Mouse (Mus musculus) embryonic facial prominence, embryonic 14.5 days (tissue): ENCODE measurements around the gene Hspd1. TPM values are rescaled to one million over a fixed set of nuclear protein-coding genes. Genes with fewer than 3 reads are reported as not detected.

Experiments
- ATAC-seq: fragments of 200-750 bp; cut with Nextera tagmentation; 2 replicates; pipeline ENCODE4 v1.8.0; 2017; ENCODE audit warnings: low read depth, moderate number of reproducible peaks, moderate TSS enrichment
- DNase-seq: peaks from one replicate; pipeline ENCODE4 v3.0.0-alpha.2; 2015; ENCODE audit warnings: low spot score
- H3K27ac ChIP-seq: fragments of 300-500 bp; sonication (generic); replicated peaks from 2 replicates; pipeline ENCODE4 v1.5.1; 2014; ENCODE audit warnings: low read depth, mild to moderate bottlenecking, low read length, moderate library complexity
- H3K27me3 ChIP-seq: fragments of 300-500 bp; sonication (generic); replicated peaks from 2 replicates; pipeline ENCODE4 v1.6.1; 2014; ENCODE audit warnings: low read length; ENCODE audit not compliant: control insufficient read depth, insufficient read depth
- H3K36me3 ChIP-seq: fragments of 300-500 bp; sonication (generic); 2 replicates; pipeline ENCODE4 v1.6.1; 2014; ENCODE audit warnings: low read length, mixed read lengths; ENCODE audit not compliant: control insufficient read depth, insufficient read depth
- H3K4me1 ChIP-seq: fragments of 300-500 bp; sonication (generic); 2 replicates; pipeline ENCODE4 v1.6.1; 2014; ENCODE audit warnings: antibody characterized with exemption, low read length; ENCODE audit not compliant: control insufficient read depth, insufficient read depth
- H3K4me2 ChIP-seq: fragments of 300-500 bp; sonication (generic); 2 replicates; pipeline ENCODE4 v1.6.1; 2014; ENCODE audit warnings: low read depth, mild to moderate bottlenecking, low read length, moderate library complexity, mixed read lengths
- H3K4me3 ChIP-seq: fragments of 300-500 bp; sonication (generic); 2 replicates; pipeline ENCODE4 v1.5.1; 2014; ENCODE audit warnings: low read depth, mild to moderate bottlenecking, low read length
- H3K9ac ChIP-seq: fragments of 300-500 bp; sonication (generic); 2 replicates; pipeline ENCODE4 v1.6.1; 2014; ENCODE audit warnings: low read depth, mild to moderate bottlenecking, low read length, moderate library complexity, mixed read lengths
- H3K9me3 ChIP-seq: fragments of 300-500 bp; sonication (generic); 2 replicates; pipeline ENCODE4 v1.6.1; 2016; ENCODE audit warnings: low read length; ENCODE audit not compliant: control insufficient read depth
- WGBS: fragments of 180-500 bp; shearing (Covaris S2); extraction: QIAGEN DNeasy Blood & Tissue Kit; methylation state at CpG from one replicate; pipeline ENCODE4 v1.1.7; 2014; 5-methylcytosine and 5-hydroxymethylcytosine counted together
- polyA plus RNA-seq: library from polyadenylated mRNA; unstranded; fragments of >200 nt; fragmentation: Nextera tagmentation; extraction: Ambion mirVana; gene quantifications from 2 replicates; pipeline ENCODE4 v1.2.1, GENCODE M21; 2014

Hspd1 gene
- polyA plus RNA-seq, 1 experiment from 2014 or later, result 311 TPM

DNA sequence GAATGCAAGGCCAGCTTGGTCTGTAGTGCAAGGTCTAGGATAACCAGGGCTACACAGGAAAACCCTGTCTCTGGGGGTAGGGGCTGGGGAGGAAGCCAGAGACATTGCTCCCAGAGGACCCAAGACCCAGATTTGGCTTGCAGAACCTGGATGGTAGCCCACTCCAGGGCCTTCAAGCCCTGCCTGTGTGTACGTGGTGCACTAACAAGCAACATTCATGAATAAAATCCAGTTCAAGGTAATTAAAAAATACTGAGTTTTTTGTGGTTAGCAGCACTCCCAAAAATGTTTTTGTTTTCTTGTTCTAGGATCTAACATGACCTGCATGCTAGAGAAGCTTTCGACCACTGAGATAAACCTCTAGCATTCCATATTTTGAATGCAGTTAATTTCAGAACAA is 4.0 kb upstream of the Hspd1 start:
- DNase-seq (no peak), ATAC-seq (no peak)
- Histone ChIP-seq H3K27me3 (no peaks in the 10 kb centered on the region), H3K9ac (no peak overlapping the region), H3K4me1 (peaks cover 8% of the 10 kb centered on the region), H3K4me3 (no peak overlapping the region), H3K4me2 (no peak overlapping the region), H3K27ac (no peak overlapping the region), H3K36me3 (peaks cover 26% of the 10 kb centered on the region), H3K9me3 (no peaks in the 10 kb centered on the region)
- 80% methylated on average over 2 of the region's 2 CpGs for WGBS

DNA sequence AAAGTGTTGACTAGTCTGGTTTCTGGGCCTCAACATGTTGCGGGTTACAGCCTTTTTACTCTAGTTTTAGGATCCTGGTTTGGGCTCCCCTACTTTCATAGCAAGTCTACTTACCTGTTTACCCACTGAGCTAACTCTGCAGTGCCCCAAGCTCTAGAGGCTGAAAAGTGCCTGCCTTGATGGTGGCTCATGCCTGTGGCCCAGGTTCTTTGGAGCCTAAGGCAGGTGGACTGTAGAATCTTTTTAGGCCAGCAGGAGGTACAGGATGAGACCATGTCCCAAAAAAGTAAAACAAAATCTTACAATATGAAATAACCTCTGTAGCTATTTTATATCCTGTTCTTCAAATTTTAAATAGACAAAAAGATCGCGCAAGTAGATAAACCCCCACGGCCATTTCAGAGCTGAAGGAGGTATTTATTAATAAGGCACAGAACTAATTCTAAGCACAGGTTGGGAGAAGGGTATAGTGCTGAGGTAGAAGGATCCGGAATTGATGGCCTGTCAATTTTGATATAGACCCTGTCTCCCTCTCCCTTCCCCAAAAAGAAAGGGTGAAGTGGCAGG is 1.5 kb upstream of the Hspd1 start:
- no peaks in the 10 kb centered on the region for H3K27me3 ChIP-seq
- ATAC-seq, result no peak
- DNase-seq, result no peak
- peaks cover 37% of the 10 kb centered on the region for H3K36me3 ChIP-seq
- no peaks in the 10 kb centered on the region for H3K9me3 ChIP-seq
- H3K27ac ChIP-seq, result no peak overlapping the region
- peak overlapping the region; percentile 92 for H3K4me2 ChIP-seq
- H3K4me1 ChIP-seq, result peaks cover 18% of the 10 kb centered on the region
- 88% methylated on average over 5 of the region's 5 CpGs for WGBS
- peak overlapping the region; percentile 84; the same call in 1 of the 2 replicates for H3K9ac ChIP-seq
- H3K4me3 ChIP-seq, result peak overlapping the region; percentile 98

DNA sequence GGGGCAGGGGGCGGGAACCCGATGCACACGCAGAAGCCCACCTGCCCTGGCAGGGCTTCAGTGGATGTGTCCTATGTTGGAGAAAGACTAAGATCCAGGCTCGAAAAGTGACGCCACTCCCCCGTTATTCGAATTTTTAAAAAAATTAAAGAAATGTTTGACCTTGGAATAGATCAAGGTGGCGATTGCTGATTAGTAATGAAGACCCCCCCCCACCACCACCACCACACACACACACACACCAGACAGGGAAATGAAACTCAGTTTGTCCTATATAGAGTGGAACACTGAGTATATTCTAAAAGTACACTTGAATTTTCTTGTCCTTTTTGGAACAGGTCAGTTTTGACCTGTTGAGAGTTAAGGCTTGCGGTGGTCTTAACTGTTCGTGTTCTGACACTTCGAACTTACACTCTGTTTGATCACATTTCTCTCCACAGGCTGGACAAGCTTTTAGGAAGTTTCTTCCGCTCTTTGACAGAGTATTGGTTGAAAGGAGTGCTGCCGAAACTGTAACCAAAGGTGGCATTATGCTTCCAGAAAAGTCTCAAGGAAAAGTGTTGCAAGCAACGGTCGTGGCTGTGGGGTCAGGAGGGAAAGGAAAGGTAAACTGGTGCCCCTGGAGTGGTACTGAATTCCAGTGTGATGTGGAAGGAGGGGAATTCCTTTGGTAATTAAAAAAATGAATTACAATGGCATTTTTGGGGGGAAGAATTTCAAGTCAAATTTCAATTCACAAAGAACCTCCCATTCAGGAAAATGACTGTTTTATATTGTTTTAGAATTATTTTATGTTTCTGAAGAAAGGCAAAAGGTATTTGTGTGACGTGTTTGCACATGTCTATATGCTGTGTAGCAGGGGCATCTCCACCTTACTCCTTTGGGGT is 811 bp upstream of the Hspd1 start:
- no peak for DNase-seq
- Histone ChIP-seq H3K9me3 (no peaks in the 10 kb centered on the region), H3K9ac (peak overlapping the region; percentile 84), H3K27me3 (no peaks in the 10 kb centered on the region), H3K4me1 (peaks cover 18% of the 10 kb centered on the region), H3K36me3 (peaks cover 44% of the 10 kb centered on the region), H3K4me3 (peak overlapping the region; percentile 98), H3K27ac (peak overlapping the region; percentile 95), H3K4me2 (peak overlapping the region; percentile 92)
- WGBS, result 4% methylated on average over 16 of the region's 16 CpGs
- no peak for ATAC-seq

DNA sequence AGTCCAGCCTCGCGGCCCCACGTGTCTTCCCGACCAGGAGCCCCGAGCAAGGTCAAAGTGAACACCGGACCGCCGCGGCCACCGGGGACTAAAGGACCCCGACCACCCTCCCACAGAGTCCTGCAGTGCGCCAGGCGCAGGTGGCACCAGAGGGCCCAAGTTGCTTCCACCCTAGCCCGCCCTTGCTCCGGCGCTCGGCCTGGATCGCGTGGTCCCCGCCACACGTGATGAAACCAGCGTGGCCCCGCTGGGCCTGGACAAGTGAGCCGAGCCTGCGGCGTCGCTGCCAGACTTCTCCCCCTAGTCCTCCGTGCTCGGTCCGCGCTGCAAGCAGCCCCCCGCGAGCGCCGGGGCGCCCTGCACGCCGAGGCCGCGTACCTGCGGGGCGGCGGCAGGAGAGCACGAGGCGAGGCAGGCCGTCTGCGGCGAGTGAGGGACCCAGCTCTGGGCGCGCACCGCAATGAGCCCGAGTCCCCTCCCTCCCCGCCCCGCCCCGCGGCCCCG is 590 bp downstream of the Hspd1 start:
- H3K4me3 ChIP-seq, result peak overlapping the region; percentile 98
- H3K4me1 ChIP-seq, result peaks cover 18% of the 10 kb centered on the region
- H3K27ac ChIP-seq, result peak overlapping the region; percentile 95
- peak overlapping the region; percentile 92 for H3K4me2 ChIP-seq
- no peaks in the 10 kb centered on the region for H3K27me3 ChIP-seq
- WGBS, result 1% methylated on average over 14 of the region's 57 CpGs
- peak; percentile 34 for DNase-seq
- peaks cover 52% of the 10 kb centered on the region for H3K36me3 ChIP-seq
- peak; percentile 60 for ATAC-seq
- H3K9me3 ChIP-seq, result 0 out of 2 replicates have a peak, but pooled peaks cover 4% of the 10 kb centered on the region
- H3K9ac ChIP-seq, result peak overlapping the region; percentile 94

- H3K4me2 ChIP-seq, result peak overlapping the region; percentile 92
- no peak for DNase-seq
- 0 out of 2 replicates have a peak, but pooled peaks cover 7% of the 10 kb centered on the region for H3K9me3 ChIP-seq
- peak overlapping the region; percentile 98 for H3K4me3 ChIP-seq
- H3K4me1 ChIP-seq, result peaks cover 18% of the 10 kb centered on the region
- peak overlapping the region; percentile 95 for H3K27ac ChIP-seq
- WGBS, result under 1% methylated on average over 12 of the region's 13 CpGs
- peak overlapping the region; percentile 94 for H3K9ac ChIP-seq
- 0 out of 2 replicates have a peak, but pooled peaks have one; percentile 0 for ATAC-seq
- H3K27me3 ChIP-seq, result no peaks in the 10 kb centered on the region
- peaks cover 52% of the 10 kb centered on the region for H3K36me3 ChIP-seq
Measured at GRCm38 (mm10) chr1:55086868-55087400, 1.1 kb downstream of the Hspd1 start.

GRCm38 (mm10) chr1:55085781-55086366 is 2.2 kb downstream of the Hspd1 start:
- no peak for DNase-seq
- H3K36me3 ChIP-seq, result peaks cover 54% of the 10 kb centered on the region
- H3K4me3 ChIP-seq, result peak overlapping the region; percentile 98
- H3K9me3 ChIP-seq, result 0 out of 2 replicates have a peak, but pooled peaks cover 7% of the 10 kb centered on the region
- H3K9ac ChIP-seq, result peak overlapping the region; percentile 94; the same call in 1 of the 2 replicates
- ATAC-seq, result no peak
- H3K27ac ChIP-seq, result no peak overlapping the region
- H3K4me2 ChIP-seq, result peak overlapping the region; percentile 92
- 50% methylated on average over 7 of the region's 7 CpGs for WGBS
- H3K4me1 ChIP-seq, result peaks cover 18% of the 10 kb centered on the region
- no peaks in the 10 kb centered on the region for H3K27me3 ChIP-seq

GRCm38 (mm10) chr1:55082106-55082505 is 5.9 kb downstream of the Hspd1 start:
- DNase-seq (no peak), ATAC-seq (no peak)
- Histone ChIP-seq H3K36me3 (peaks cover 84% of the 10 kb centered on the region), H3K4me1 (peaks cover 10% of the 10 kb centered on the region; the same call in 1 of the 2 replicates), H3K9ac (no peak overlapping the region), H3K4me3 (no peak overlapping the region), H3K27ac (no peak overlapping the region), H3K4me2 (no peak overlapping the region), H3K9me3 (0 out of 2 replicates have a peak, but pooled peaks cover 7% of the 10 kb centered on the region), H3K27me3 (no peaks in the 10 kb centered on the region)
- 82% methylated on average over 1 of the region's 1 CpGs for WGBS

DNA sequence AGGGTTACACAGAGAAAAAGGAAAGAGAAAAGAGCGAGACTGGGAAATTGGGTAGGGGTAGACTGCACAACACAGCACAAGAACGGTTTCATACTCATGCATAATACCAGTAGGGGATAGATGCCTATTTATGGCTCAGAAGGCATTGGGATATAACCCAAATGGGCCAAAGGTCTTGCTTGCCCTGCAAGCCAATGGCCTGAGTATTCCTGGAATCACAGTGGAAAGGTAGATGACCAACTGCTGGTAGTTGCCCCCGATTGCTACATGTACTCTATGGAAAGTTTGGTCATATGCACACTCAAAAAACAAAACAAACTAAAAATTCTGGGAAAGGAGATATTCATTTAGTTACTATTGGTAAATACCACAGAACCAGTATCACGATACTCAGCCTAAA is 8.4 kb downstream of the Hspd1 start:
- H3K4me2 ChIP-seq, result no peak overlapping the region
- peaks cover 80% of the 10 kb centered on the region for H3K36me3 ChIP-seq
- no peak for ATAC-seq
- DNase-seq, result no peak
- no peak overlapping the region for H3K9ac ChIP-seq
- 95% methylated on average over 4 of the region's 4 CpGs for WGBS
- no peak overlapping the region for H3K4me3 ChIP-seq
- H3K27ac ChIP-seq, result no peak overlapping the region
- H3K9me3 ChIP-seq, result 0 out of 2 replicates have a peak, but pooled peaks cover 7% of the 10 kb centered on the region
- H3K4me1 ChIP-seq, result no peaks in the 10 kb centered on the region
- H3K27me3 ChIP-seq, result no peaks in the 10 kb centered on the region
